In genomic region chr1:133375696-133376346, GRCm38 (mm10) we compare ENCODE assay signal across 24 mouse cellular contexts. TPM values are rescaled to one million over a fixed set of nuclear protein-coding genes. Genes with fewer than 3 reads are reported as not detected.
A peak's percentile ranks its signal among the peaks of the same experiment; 100 is the strongest.
DNase-seq lines count a peak whose midpoint lies in the region; TF ChIP-seq lines count a peak whose summit lies in the region.
"Had no signal": no experiment of that assay in that cellular context is flagged by ENCODE, and none has a peak within 500 bp of the region (broad histone marks: within the 10 kb centered on the region; RNA-seq: fewer than 3 reads in every experiment).

No protein-coding gene starts in this region.

- WGBS in liver, adult 2 months, result 6% methylated on average over 10 of the region's 10 CpGs
- WGBS in kidney, adult 2 months, result 42% methylated on average over 10 of the region's 10 CpGs

- H3K9ac ChIP-seq in liver, adult 2 months (ENCODE audit: low read depth, low read length), result peak overlapping the region; percentile 22; the same call in 1 of the 2 replicates
- H3K9ac ChIP-seq: forebrain, embryonic 15.5 days; midbrain, embryonic 12.5 days had no signal

- TF ChIP-seq CTCF in liver, adult 2 months (IDR thresholded peaks at IDR 0.05; ENCODE audit: low read depth, low read length), result peak; percentile 56
- peak; percentile 30; the same call in 1 of the 2 replicates for TF ChIP-seq CTCF in kidney, adult 2 months (conservative IDR thresholded peaks at IDR 0.05; ENCODE audit: insufficient read depth, insufficient read length, low read depth, low read length)

- peaks cover 66% of the 10 kb centered on the region for H3K4me1 ChIP-seq in liver, adult 2 months (ENCODE audit: control insufficient read depth, insufficient read depth, low read length)
- H3K4me1 ChIP-seq in kidney, adult 2 months (ENCODE audit: control insufficient read depth, insufficient read depth, low read length), result peaks cover 18% of the 10 kb centered on the region; the same call in 1 of the 2 replicates

- no peak overlapping the region for H3K4me3 ChIP-seq in liver, adult 2 months (ENCODE audit: insufficient read depth, low read depth, low read length)
- H3K4me3 ChIP-seq in kidney, adult 2 months (ENCODE audit: insufficient read depth, low read depth, low read length), result no peak overlapping the region
- H3K4me3 ChIP-seq: forebrain, embryonic 15.5 days; gastrocnemius, adult 2 months; midbrain, embryonic 12.5 days had no signal

- H3K27me3 ChIP-seq in liver, adult 2 months (ENCODE audit: control insufficient read depth, insufficient read depth, low read length), result no peaks in the 10 kb centered on the region
- H3K27me3 ChIP-seq in kidney, adult 2 months (replicated peaks; ENCODE audit: control insufficient read depth, insufficient read depth, low read length), result no peaks in the 10 kb centered on the region
- H3K27me3 ChIP-seq: forebrain, embryonic 15.5 days had no signal

- H3K79me2 ChIP-seq in liver, adult 2 months (ENCODE audit: control insufficient read depth, insufficient read depth, low read length), result no peaks in the 10 kb centered on the region

- TF ChIP-seq POLR2A in liver, adult 2 months (IDR thresholded peaks at IDR 0.05; ENCODE audit: extremely low read depth, insufficient read depth, low read length), result no peak
- TF ChIP-seq POLR2A in kidney, adult 2 months (IDR thresholded peaks at IDR 0.05; ENCODE audit: low read depth, low read length), result no peak

- H3K36me3 ChIP-seq in liver, adult 2 months (ENCODE audit: control insufficient read depth, insufficient read depth, low read length), result peaks cover 29% of the 10 kb centered on the region
- H3K36me3 ChIP-seq in kidney, adult 2 months (ENCODE audit: control insufficient read depth, insufficient read depth, low read length), result no peaks in the 10 kb centered on the region
- H3K36me3 ChIP-seq: forebrain, embryonic 15.5 days; midbrain, embryonic 12.5 days had no signal

- peak; percentile 99 for DNase-seq in liver, adult 2 months (ENCODE audit: extremely low read depth, low read depth, low spot score)
- DNase-seq in liver, result no peak
- DNase-seq in kidney, adult 2 months, result peak; percentile 96
- peak; percentile 88 to 93 for DNase-seq in kidney, postnatal 36 days
- peak; percentile 28 for DNase-seq in yolk sac, embryonic 10.5 days (ENCODE audit: low spot score)
- DNase-seq in heart, postnatal 36 days, result no peak
- no peak for DNase-seq in cerebellum, adult 11 months
- DNase-seq in retina, embryonic 14.5 days (ENCODE audit: low spot score), result no peak
- DNase-seq: adrenal gland, adult 8-10 months; B cell, adult 2 months; cerebellum, adult 9-11 months; embryo, embryonic 11 days; gastrocnemius, adult 2 months; heart, adult 11 months; lung, postnatal 36 days; right cerebral cortex, postnatal 14 days had no signal

- intact Hi-C loops in heart, postnatal 36 days (cut with DNase I), result no loop called here

- H3K27ac ChIP-seq in liver, adult 2 months (replicated peaks; ENCODE audit: insufficient read depth, low read depth, low read length), result peak overlapping the region; percentile 89
- H3K27ac ChIP-seq in kidney, adult 2 months (ENCODE audit: insufficient read depth, low read depth, low read length), result peak overlapping the region; percentile 4
- H3K27ac ChIP-seq: forebrain, embryonic 15.5 days; gastrocnemius, adult 2 months; midbrain, embryonic 12.5 days had no signal

RNA-seq across cellular contexts. Expression of gene Etnk2, which starts 12.4 kb away (rescaled TPM):
- total RNA-seq in liver, adult 2 months (2014; rRNA removed), result 361 and 389 TPM in 2 replicates
- 249 and 278 TPM in 2 replicates for polyA plus RNA-seq in liver, adult 2 months (2012; rRNA removed)
- polyA plus RNA-seq in kidney, adult 2 months (2012; rRNA removed), result 5.4 and 5.6 TPM in 2 replicates
- total RNA-seq in heart, postnatal 36 days (2021), result under 1 TPM; 0.38 to 0.50 TPM

RNA-seq across cellular contexts. Expression of gene Ren1, which starts 25.5 kb away (rescaled TPM):
- total RNA-seq in liver, adult 2 months (2014; rRNA removed), result not detected in 2 replicates
- polyA plus RNA-seq in liver, adult 2 months (2012; rRNA removed), result 0.18 and 7.6 TPM in 2 replicates
- 187 and 262 TPM in 2 replicates for polyA plus RNA-seq in kidney, adult 2 months (2012; rRNA removed)
- total RNA-seq in heart, postnatal 36 days (2021), result under 1 TPM in 1 of 2 experiments, not detected in 1; 0.22 TPM
- total RNA-seq: layer of hippocampus, adult 8-10 months; left cerebral cortex, postnatal 10 days had no signal
- polyA plus RNA-seq: forebrain, embryonic 15.5 days; heart, embryonic 14.5 days; midbrain, embryonic 12.5 days had no signal

RNA-seq across cellular contexts. Expression of gene Sox13, which starts 48.4 kb away (rescaled TPM):
- total RNA-seq in liver, adult 2 months (2014; rRNA removed), result 2.0 and 2.2 TPM in 2 replicates
- 5.6 and 10.2 TPM in 2 replicates for polyA plus RNA-seq in liver, adult 2 months (2012; rRNA removed)
- 46.7 and 51.2 TPM in 2 replicates for polyA plus RNA-seq in kidney, adult 2 months (2012; rRNA removed)
- total RNA-seq in heart, postnatal 36 days (2021), result 10 to 100 TPM; 16.1 to 16.7 TPM

RNA-seq across cellular contexts. Expression of gene Kiss1, which starts 54.1 kb away (rescaled TPM):
- total RNA-seq in liver, adult 2 months (2014; rRNA removed), result not detected in 2 replicates
- not detected in 2 replicates for polyA plus RNA-seq in liver, adult 2 months (2012; rRNA removed)
- polyA plus RNA-seq in kidney, adult 2 months (2012; rRNA removed), result not detected in 2 replicates
- total RNA-seq in heart, postnatal 36 days (2021), result not detected
- total RNA-seq: adrenal gland, adult 8-10 months; ES-E14; gastrocnemius, adult 2 months; layer of hippocampus, adult 8-10 months; left cerebral cortex, postnatal 10 days had no signal
- polyA plus RNA-seq: forebrain, embryonic 15.5 days; heart, embryonic 14.5 days; hindbrain, embryonic 16.5 days; limb, embryonic 14.5 days; midbrain, embryonic 12.5 days had no signal

Comparison
In these comparisons a context has a peak if more than half of its experiments do, and no peak if none do; other contexts are left out.
1. DNase-seq: peak in liver, adult 2 months (single experiment), kidney, adult 2 months (single experiment), kidney, postnatal 36 days (2 of 2) and yolk sac, embryonic 10.5 days (single experiment); none in liver (single experiment), heart, postnatal 36 days (0 of 2), cerebellum, adult 11 months (single experiment) and retina, embryonic 14.5 days (single experiment).
2. RNA of gene Etnk2, which starts 12.4 kb away (total RNA-seq): 361 to 389 TPM in liver, adult 2 months; 0.38 to 0.50 TPM in heart, postnatal 36 days; every median in the first group is over 100 times any median in the second.